Mouse (Mus musculus): ENCODE measurements around the gene Mob3b. TPM values are rescaled to one million over a fixed set of nuclear protein-coding genes. Genes with fewer than 3 reads are reported as not detected.

Mob3b gene
- polyA plus RNA-seq, 1 experiment from 2014 or later, result 21.3 TPM

DNA sequence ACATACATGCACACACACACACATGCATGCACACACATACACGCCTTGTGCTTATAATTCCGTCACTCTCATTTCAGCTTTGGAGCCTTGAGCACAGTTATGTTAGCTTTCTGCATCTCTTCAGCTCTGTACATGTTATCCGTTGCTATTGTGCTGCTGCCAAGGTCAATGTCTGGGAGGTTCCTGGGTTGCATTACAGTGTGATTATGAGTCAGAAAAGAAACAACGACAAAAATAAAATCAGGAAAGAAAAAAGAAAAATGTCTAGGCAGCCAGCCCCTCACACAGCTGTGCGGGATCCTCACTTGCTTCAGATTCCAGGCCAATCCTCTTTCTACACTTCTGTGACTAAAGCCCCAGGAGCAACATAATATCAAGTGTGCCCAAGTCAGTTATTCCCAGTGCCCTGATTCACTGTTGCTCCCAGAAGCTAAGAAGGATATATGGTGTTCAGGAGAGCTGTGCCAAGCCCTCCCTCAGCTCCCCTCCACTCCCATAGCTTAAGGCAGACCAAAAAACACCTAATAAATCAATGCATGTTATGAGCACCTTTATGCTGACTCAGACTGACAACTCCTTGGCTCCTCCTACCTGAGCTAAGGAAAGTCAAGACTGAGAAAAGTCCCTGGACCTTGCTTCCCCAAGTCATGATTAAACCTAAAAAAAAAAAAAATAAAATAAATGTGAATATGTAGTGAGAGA, 152.1 kb downstream of the Mob3b start:
- Histone ChIP-seq H3K4me1 (replicated peaks; ENCODE audit: control insufficient read depth, insufficient read depth, low read length) (peaks cover 15% of the 10 kb centered on the region), H3K36me3 (ENCODE audit: control insufficient read depth, insufficient read depth, low read length) (no peaks in the 10 kb centered on the region), H3K27ac (ENCODE audit: low read depth) (no peak overlapping the region), H3K4me2 (ENCODE audit: low read length) (no peak overlapping the region), H3K9ac (ENCODE audit: low read length) (no peak overlapping the region), H3K4me3 (ENCODE audit: low read depth, low read length) (no peak overlapping the region), H3K9me3 (ENCODE audit: control insufficient read depth, low read length) (no peaks in the 10 kb centered on the region), H3K27me3 (replicated peaks; ENCODE audit: control insufficient read depth, insufficient read depth, low read length) (no peaks in the 10 kb centered on the region)
- ATAC-seq (replicated peaks; ENCODE audit: low FRiP score, low TSS enrichment, low read depth) (no peak), DNase-seq (ENCODE audit: low spot score) (no peak)
- 62% methylated on average over 5 of the region's 5 CpGs for WGBS

DNA sequence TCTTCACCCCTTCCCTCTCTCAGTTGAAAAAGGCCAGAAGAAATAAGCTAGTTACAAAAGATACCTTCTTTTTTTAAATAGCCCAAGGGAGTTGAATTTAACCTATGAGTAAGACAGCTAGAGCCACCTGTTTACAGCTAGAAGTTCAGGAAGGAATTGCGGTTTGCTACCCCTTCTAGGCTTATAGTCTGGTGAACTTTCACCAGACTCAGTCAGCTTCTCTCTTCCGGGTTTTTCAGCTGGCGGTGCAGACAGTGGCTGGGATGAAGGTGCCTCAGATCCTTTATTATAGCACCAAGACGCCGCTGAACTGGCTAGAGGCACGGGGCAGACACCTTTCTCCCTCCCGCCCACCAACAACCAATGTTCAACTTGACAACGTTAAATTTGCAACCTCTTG, 152.8 kb downstream of the Mob3b start:
- DNase-seq (ENCODE audit: low spot score) (no peak), ATAC-seq (replicated peaks; ENCODE audit: low FRiP score, low TSS enrichment, low read depth) (no peak)
- Histone ChIP-seq H3K27ac (ENCODE audit: low read depth) (no peak overlapping the region), H3K4me2 (ENCODE audit: low read length) (no peak overlapping the region), H3K36me3 (ENCODE audit: control insufficient read depth, insufficient read depth, low read length) (no peaks in the 10 kb centered on the region), H3K9me3 (ENCODE audit: control insufficient read depth, low read length) (no peaks in the 10 kb centered on the region), H3K27me3 (replicated peaks; ENCODE audit: control insufficient read depth, insufficient read depth, low read length) (no peaks in the 10 kb centered on the region), H3K4me3 (ENCODE audit: low read depth, low read length) (no peak overlapping the region), H3K9ac (ENCODE audit: low read length) (no peak overlapping the region), H3K4me1 (replicated peaks; ENCODE audit: control insufficient read depth, insufficient read depth, low read length) (peaks cover 15% of the 10 kb centered on the region)
- WGBS, result 78% methylated on average over 8 of the region's 8 CpGs

DNA sequence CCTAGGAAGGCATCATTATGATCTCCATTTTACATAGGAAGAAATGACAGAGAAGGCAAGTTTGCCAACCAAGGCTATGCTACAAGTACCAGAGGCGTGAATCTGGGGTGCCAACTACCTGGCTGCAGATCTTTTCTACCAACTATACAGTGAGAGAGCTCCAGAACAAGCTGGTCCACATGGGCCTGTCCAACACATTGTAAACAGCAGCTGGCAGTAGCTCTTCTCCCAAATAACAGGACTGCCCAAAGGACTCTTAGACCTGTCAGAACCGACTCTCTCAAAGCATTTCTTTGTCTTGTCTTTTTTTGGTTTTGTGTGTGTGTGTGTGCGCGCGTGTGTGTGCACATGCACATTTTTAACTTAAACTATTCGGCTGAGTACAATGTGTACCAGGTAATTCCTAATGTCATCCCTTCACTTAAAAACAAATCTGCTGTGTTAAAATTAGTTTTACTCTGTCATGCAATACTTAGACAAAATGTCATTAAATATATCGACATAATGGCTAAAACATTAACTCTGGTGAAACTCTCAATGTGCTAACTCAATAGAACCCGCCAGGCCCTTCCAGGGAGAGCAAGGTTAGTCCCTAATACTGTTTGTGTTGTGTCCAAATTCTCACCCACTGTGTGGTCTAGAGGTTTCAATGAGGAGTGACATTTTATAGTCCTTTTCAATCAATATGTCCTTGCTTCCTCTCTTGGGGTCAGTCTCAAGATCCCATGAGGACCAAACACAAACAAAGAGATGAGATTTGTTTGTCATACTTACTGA, 153.5 kb downstream of the Mob3b start:
- 85% methylated on average over 8 of the region's 8 CpGs for WGBS
- H3K4me2 ChIP-seq (ENCODE audit: low read length), result no peak overlapping the region
- peaks cover 15% of the 10 kb centered on the region for H3K4me1 ChIP-seq (replicated peaks; ENCODE audit: control insufficient read depth, insufficient read depth, low read length)
- no peaks in the 10 kb centered on the region for H3K9me3 ChIP-seq (ENCODE audit: control insufficient read depth, low read length)
- no peak for DNase-seq (ENCODE audit: low spot score)
- no peak overlapping the region for H3K9ac ChIP-seq (ENCODE audit: low read length)
- no peak for ATAC-seq (replicated peaks; ENCODE audit: low FRiP score, low TSS enrichment, low read depth)
- H3K27me3 ChIP-seq (replicated peaks; ENCODE audit: control insufficient read depth, insufficient read depth, low read length), result no peaks in the 10 kb centered on the region
- no peaks in the 10 kb centered on the region for H3K36me3 ChIP-seq (ENCODE audit: control insufficient read depth, insufficient read depth, low read length)
- H3K27ac ChIP-seq (ENCODE audit: low read depth), result no peak overlapping the region
- H3K4me3 ChIP-seq (ENCODE audit: low read depth, low read length), result no peak overlapping the region

DNA sequence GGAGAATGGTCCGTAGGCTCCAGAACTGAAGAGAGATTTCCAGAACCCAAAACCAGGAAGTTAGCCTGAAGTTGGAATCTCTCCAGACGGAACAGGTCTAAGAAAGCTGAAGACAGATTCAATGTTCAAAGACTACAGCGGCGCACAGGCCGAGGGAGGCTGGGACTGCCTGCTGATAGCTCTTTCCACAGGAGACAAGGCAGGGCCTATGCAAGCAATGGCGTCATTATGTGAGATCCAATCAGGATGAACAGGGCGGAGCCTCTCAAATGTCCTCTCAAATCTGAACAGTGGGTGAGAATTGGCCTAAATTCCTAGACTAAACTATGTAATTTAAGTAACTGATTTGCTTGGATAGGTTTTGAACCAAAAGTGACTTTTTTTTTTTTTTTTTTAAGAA, 160.7 kb downstream of the Mob3b start:
- H3K4me2 ChIP-seq (ENCODE audit: low read length), result no peak overlapping the region
- H3K4me3 ChIP-seq (ENCODE audit: low read depth, low read length), result no peak overlapping the region
- no peaks in the 10 kb centered on the region for H3K36me3 ChIP-seq (ENCODE audit: control insufficient read depth, insufficient read depth, low read length)
- H3K27ac ChIP-seq (ENCODE audit: low read depth), result no peak overlapping the region
- no peak for DNase-seq (ENCODE audit: low spot score)
- no peak for ATAC-seq (replicated peaks; ENCODE audit: low FRiP score, low TSS enrichment, low read depth)
- whole genome bisulfite sequencing, result 88% methylated on average over 7 of the region's 7 CpGs
- H3K9ac ChIP-seq (ENCODE audit: low read length), result no peak overlapping the region
- peaks cover 26% of the 10 kb centered on the region for H3K4me1 ChIP-seq (replicated peaks; ENCODE audit: control insufficient read depth, insufficient read depth, low read length)
- no peaks in the 10 kb centered on the region for H3K27me3 ChIP-seq (replicated peaks; ENCODE audit: control insufficient read depth, insufficient read depth, low read length)
- H3K9me3 ChIP-seq (ENCODE audit: control insufficient read depth, low read length), result no peaks in the 10 kb centered on the region

DNA sequence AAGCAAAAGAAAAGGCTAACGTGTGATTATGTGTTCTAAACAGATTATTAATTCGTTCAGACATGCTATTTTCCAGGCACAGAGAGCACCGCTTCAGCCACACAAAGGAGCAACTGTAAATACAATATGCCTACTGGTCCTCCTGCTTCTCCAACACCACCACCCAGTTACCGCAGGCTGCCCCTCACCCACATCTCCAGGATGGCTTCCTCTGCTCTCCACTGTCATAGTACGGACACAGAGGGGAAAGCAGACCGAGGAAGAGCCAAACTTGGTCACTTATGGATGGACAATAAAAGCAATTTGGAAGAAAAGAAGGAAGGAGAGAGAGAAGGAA, 163.7 kb downstream of the Mob3b start:
- Histone ChIP-seq H3K36me3 (ENCODE audit: control insufficient read depth, insufficient read depth, low read length) (no peaks in the 10 kb centered on the region), H3K4me2 (ENCODE audit: low read length) (peak overlapping the region; percentile 26), H3K27ac (ENCODE audit: low read depth) (peak overlapping the region; percentile 78), H3K4me3 (ENCODE audit: low read depth, low read length) (no peak overlapping the region), H3K9me3 (ENCODE audit: control insufficient read depth, low read length) (no peaks in the 10 kb centered on the region), H3K4me1 (replicated peaks; ENCODE audit: control insufficient read depth, insufficient read depth, low read length) (peaks cover 29% of the 10 kb centered on the region), H3K27me3 (replicated peaks; ENCODE audit: control insufficient read depth, insufficient read depth, low read length) (no peaks in the 10 kb centered on the region), H3K9ac (ENCODE audit: low read length) (no peak overlapping the region)
- DNase-seq (ENCODE audit: low spot score) (no peak), ATAC-seq (replicated peaks; ENCODE audit: low FRiP score, low TSS enrichment, low read depth) (no peak)
- 42% methylated on average over 6 of the region's 6 CpGs for WGBS

DNA sequence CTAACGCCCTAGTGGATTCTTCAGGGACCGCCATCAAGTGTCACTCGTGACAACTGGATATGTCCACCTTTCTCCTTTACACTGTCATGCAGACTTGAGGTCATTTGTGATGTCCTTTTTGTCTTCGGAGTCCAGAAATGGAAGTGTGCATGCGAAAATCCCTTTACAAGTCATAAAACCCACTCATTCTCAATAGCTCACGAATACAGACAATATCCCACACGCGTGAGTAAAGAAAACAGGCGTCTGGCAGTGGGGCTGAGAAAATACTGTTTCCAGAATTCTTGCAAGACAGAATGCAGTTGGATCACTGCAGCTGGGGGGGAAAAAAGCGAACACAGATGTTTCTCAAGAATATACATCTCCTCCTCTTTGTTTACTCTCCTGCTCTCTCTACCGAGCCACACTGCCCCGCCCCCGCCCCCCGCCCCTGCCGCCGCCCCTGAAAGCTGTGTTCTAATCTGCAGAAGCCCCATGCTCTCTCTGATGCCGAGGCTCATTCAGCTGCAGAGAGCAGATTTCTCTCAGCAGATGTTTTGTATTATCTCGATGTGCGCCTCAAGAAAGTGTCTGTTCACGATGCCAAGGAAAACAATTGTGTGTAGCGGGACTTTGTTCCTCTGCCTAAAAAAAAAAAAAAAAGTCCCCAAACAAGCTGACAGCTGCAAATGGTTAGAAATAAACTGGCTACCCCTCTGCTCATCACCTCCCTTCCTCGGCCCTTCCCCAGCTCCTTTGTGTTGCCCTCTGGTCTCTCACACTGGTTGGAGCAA, 164.2 kb downstream of the Mob3b start:
- peak overlapping the region; percentile 26 for H3K4me2 ChIP-seq (ENCODE audit: low read length)
- no peaks in the 10 kb centered on the region for H3K36me3 ChIP-seq (ENCODE audit: control insufficient read depth, insufficient read depth, low read length)
- H3K4me1 ChIP-seq (replicated peaks; ENCODE audit: control insufficient read depth, insufficient read depth, low read length), result peaks cover 29% of the 10 kb centered on the region
- 33% methylated on average over 22 of the region's 22 CpGs for WGBS
- H3K27ac ChIP-seq (ENCODE audit: low read depth), result peak overlapping the region; percentile 78
- H3K27me3 ChIP-seq (replicated peaks; ENCODE audit: control insufficient read depth, insufficient read depth, low read length), result no peaks in the 10 kb centered on the region
- ATAC-seq (replicated peaks; ENCODE audit: low FRiP score, low TSS enrichment, low read depth), result 0 out of 2 replicates have a peak, but pooled peaks have one; percentile 29
- DNase-seq (ENCODE audit: low spot score), result peak; percentile 61
- H3K4me3 ChIP-seq (ENCODE audit: low read depth, low read length), result no peak overlapping the region
- no peak overlapping the region for H3K9ac ChIP-seq (ENCODE audit: low read length)
- no peaks in the 10 kb centered on the region for H3K9me3 ChIP-seq (ENCODE audit: control insufficient read depth, low read length)

DNA sequence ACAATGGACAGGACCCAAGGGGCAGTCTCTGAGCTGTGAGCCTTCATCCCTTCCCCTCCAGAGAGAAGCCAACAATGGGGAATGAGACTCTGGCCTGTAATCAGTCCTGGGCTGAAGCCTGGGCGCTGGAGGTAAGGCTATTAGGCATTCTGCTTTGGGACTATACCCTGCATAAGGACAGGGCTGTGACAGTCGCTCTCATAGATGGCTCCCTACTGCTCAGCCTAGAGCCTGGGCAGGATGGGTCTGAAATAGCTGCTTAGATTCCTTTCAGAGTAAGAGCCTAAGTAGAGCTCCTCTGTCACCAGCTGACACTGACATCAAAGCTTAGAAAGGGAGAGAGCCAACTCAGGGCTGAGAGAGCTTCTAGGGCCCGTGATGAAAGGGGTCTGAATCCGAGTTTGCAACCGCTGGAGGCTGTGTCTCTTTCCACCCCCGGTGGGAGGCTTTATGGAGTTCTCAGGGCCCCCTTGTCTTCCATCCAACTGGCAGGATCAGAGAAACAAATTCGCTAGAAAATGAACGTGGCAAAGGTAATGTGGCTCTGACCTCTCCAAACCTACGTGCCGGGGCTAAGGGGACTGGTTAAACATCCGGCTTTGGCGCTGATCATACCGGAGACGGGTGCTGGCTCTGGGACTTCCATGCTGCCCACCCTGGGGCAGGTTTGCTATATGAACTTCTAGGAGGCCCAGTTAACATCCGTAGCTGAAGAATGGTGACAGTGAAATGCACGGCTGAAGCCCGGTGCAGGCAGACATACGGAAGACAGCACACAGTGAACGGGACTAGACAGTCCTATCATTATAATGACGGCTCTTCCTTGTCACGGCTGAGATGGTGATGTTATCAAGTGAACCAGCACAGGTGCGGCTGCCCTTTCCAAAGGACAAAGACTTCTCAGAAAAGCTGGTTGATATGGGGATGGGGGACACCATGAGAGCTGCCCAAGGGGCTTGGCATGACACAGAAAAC, 165.1 kb downstream of the Mob3b start:
- no peak overlapping the region for H3K4me2 ChIP-seq (ENCODE audit: low read length)
- no peaks in the 10 kb centered on the region for H3K9me3 ChIP-seq (ENCODE audit: control insufficient read depth, low read length)
- H3K27me3 ChIP-seq (replicated peaks; ENCODE audit: control insufficient read depth, insufficient read depth, low read length), result no peaks in the 10 kb centered on the region
- no peak overlapping the region for H3K4me3 ChIP-seq (ENCODE audit: low read depth, low read length)
- peak overlapping the region; percentile 54; the same call in 1 of the 2 replicates for H3K27ac ChIP-seq (ENCODE audit: low read depth)
- no peak overlapping the region for H3K9ac ChIP-seq (ENCODE audit: low read length)
- no peak for DNase-seq (ENCODE audit: low spot score)
- 69% methylated on average over 22 of the region's 22 CpGs for WGBS
- ATAC-seq (replicated peaks; ENCODE audit: low FRiP score, low TSS enrichment, low read depth), result no peak
- H3K4me1 ChIP-seq (replicated peaks; ENCODE audit: control insufficient read depth, insufficient read depth, low read length), result peaks cover 29% of the 10 kb centered on the region
- H3K36me3 ChIP-seq (ENCODE audit: control insufficient read depth, insufficient read depth, low read length), result no peaks in the 10 kb centered on the region

DNA sequence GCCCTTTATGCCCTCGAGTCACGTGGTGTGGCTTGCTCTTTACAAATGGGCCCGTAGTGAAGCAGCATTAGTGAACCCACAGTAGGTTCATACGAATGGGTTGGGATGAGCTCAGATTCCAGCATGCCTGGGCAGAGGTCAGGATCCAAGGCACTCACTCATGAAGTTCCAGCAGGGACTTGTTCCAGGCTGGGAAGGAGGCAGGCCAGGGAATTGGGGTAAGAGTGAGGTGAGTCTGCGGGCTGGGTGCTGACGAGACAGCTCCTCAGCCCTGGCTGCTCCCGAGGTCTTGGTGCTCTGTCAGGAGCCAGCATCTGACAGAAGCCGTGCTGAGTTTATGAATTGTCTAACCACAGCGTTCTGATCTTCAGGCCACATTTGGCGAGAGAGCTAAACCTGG, 166.2 kb downstream of the Mob3b start:
- Histone ChIP-seq H3K4me1 (replicated peaks; ENCODE audit: control insufficient read depth, insufficient read depth, low read length) (peaks cover 38% of the 10 kb centered on the region), H3K9me3 (ENCODE audit: control insufficient read depth, low read length) (no peaks in the 10 kb centered on the region), H3K4me3 (ENCODE audit: low read depth, low read length) (no peak overlapping the region), H3K4me2 (ENCODE audit: low read length) (no peak overlapping the region), H3K27ac (ENCODE audit: low read depth) (peak overlapping the region; percentile 1; the same call in 1 of the 2 replicates), H3K36me3 (ENCODE audit: control insufficient read depth, insufficient read depth, low read length) (no peaks in the 10 kb centered on the region), H3K9ac (ENCODE audit: low read length) (no peak overlapping the region), H3K27me3 (replicated peaks; ENCODE audit: control insufficient read depth, insufficient read depth, low read length) (no peaks in the 10 kb centered on the region)
- no peak for DNase-seq (ENCODE audit: low spot score)
- peak; percentile 59; the same call in 1 of the 2 replicates for ATAC-seq (replicated peaks; ENCODE audit: low FRiP score, low TSS enrichment, low read depth)
- whole genome bisulfite sequencing, result 34% methylated on average over 10 of the region's 10 CpGs
